In genomic region chr13:22857461-22857860, GRCm38 (mm10) we compare ENCODE assay signal across 16 mouse cellular contexts.
"Had no signal": no experiment of that assay in that cellular context is flagged by ENCODE, and none has a peak within 500 bp of the region (broad histone marks: within the 10 kb centered on the region; RNA-seq: fewer than 3 reads in every experiment).

Vmn1r211 (minus strand) TSS chr13:22857561.

- DNase-seq: cerebellum, adult 9-10 months; cerebellum, adult 9-11 months; cerebellum, postnatal 10 days; cerebellum, postnatal 14 days; cerebellum, postnatal 25 days; cerebellum, postnatal 36 days; embryo, embryonic 11 days; forebrain, postnatal 0 days; gastrocnemius, adult 2 months; gastrocnemius, postnatal 10 days; gastrocnemius, postnatal 14 days; gastrocnemius, postnatal 25 days; gastrocnemius, postnatal 36 days; heart, adult 11 months; heart, adult 18-20 months; heart, adult 2 months had no signal
